Mouse (Mus musculus) colon, adult 2 months (tissue): ENCODE results near the gene Ces1b. TPM values are rescaled to one million over a fixed set of nuclear protein-coding genes. Genes with fewer than 3 reads are reported as not detected.

ENCODE experiments used
- polyA plus RNA-seq: library from polyadenylated mRNA; depleted of rRNA; stranded (reverse); fragments of >200 nt; gene quantifications from 2 replicates; pipeline ENCODE4 v1.2.3, GENCODE M21; 2012; rRNA removed

The Ces1b gene
- 0.05 and 0.08 TPM in 2 replicates for polyA plus RNA-seq

GRCm38 (mm10) chr8:93079887-93080286 lies at the start of gene Ces1b:
Ces1b (minus strand) TSS chr8:93080017.

GRCm38 (mm10) chr8:93048092-93048491 lies 31.7 kb downstream of the Ces1b start, which contains the start of gene Ces1a:
Ces1a (minus strand) TSS chr8:93048192.

Other genes with a start within 250 kb of the Ces1b start
- 9.4 and 9.6 TPM in 2 replicates for gene Lpcat2, start 224.7 kb downstream of the Ces1b start, polyA plus RNA-seq
- gene Capns2, start 178.6 kb downstream of the Ces1b start, polyA plus RNA-seq: 0.27 and 0.38 TPM in 2 replicates
- 0.02 TPM in 1 of 2 replicates, not detected in the other for gene Slc6a2, start 119.9 kb downstream of the Ces1b start, polyA plus RNA-seq
- gene Ces1a, start 31.8 kb downstream of the Ces1b start, polyA plus RNA-seq: not detected in 2 replicates
- gene Ces1c, start 51.3 kb upstream of the Ces1b start, polyA plus RNA-seq: 0.23 and 0.39 TPM in 2 replicates
- gene Ces1d, start 117.8 kb upstream of the Ces1b start, polyA plus RNA-seq: 20.5 and 22.6 TPM in 2 replicates
- gene Ces1e, start 149.6 kb upstream of the Ces1b start, polyA plus RNA-seq: 4.8 and 5.4 TPM in 2 replicates
- 11.1 and 16.6 TPM in 2 replicates for gene Ces1f, start 199.7 kb upstream of the Ces1b start, polyA plus RNA-seq